Mouse (Mus musculus): Measurements from ENCODE around the gene Fbxo11. TPM values are rescaled to one million over a fixed set of nuclear protein-coding genes. Genes with fewer than 3 reads are reported as not detected.
A peak's percentile ranks its signal among the peaks of the same experiment; 100 is the strongest.

Gene Fbxo11
- 1.1 TPM in 2 replicates for polyA plus RNA-seq (2012; ENCODE audit: insufficient read depth, low replicate concordance)

- Histone ChIP-seq H3K4me1 (peaks cover 24% of the 10 kb centered on the region), H3K9me3 (peaks cover 1% of the 10 kb centered on the region; the same call in 1 of the 2 replicates), H3K4me3 (replicated peaks) (peak within 1 kb of the TSS; percentile 98), H3K27me3 (replicated peaks) (no peaks in the 10 kb centered on the region), H3K36me3 (replicated peaks; ENCODE audit: low read length) (peaks cover 6% of the 10 kb centered on the region)
- TF ChIP-seq FLI1 (IDR thresholded peaks at IDR 0.05; ENCODE audit: low read length) (no peak), GATA1 (IDR thresholded peaks at IDR 0.05; ENCODE audit: borderline replicate concordance, low read length) (no peak)
Observed at GRCm38 (mm10) chr17:88065031-88065800, at the start of gene Fbxo11. Fbxo11 (minus strand) TSS chr17:88065291.

- no peak for TF ChIP-seq FLI1 (IDR thresholded peaks at IDR 0.05; ENCODE audit: low read length)
- no peak for TF ChIP-seq GATA1 (IDR thresholded peaks at IDR 0.05; ENCODE audit: borderline replicate concordance, low read length)
- H3K36me3 ChIP-seq (replicated peaks; ENCODE audit: low read length) = no peaks in the 10 kb centered on the region
- peaks cover 6% of the 10 kb centered on the region for H3K9me3 ChIP-seq
- H3K4me3 ChIP-seq (replicated peaks) = no peak overlapping the region
- no peaks in the 10 kb centered on the region for H3K27me3 ChIP-seq (replicated peaks)
- H3K4me1 ChIP-seq = peaks cover 21% of the 10 kb centered on the region
Observed at GRCm38 (mm10) chr17:88113883-88114229, 48.8 kb upstream of the Fbxo11 start.

DNA sequence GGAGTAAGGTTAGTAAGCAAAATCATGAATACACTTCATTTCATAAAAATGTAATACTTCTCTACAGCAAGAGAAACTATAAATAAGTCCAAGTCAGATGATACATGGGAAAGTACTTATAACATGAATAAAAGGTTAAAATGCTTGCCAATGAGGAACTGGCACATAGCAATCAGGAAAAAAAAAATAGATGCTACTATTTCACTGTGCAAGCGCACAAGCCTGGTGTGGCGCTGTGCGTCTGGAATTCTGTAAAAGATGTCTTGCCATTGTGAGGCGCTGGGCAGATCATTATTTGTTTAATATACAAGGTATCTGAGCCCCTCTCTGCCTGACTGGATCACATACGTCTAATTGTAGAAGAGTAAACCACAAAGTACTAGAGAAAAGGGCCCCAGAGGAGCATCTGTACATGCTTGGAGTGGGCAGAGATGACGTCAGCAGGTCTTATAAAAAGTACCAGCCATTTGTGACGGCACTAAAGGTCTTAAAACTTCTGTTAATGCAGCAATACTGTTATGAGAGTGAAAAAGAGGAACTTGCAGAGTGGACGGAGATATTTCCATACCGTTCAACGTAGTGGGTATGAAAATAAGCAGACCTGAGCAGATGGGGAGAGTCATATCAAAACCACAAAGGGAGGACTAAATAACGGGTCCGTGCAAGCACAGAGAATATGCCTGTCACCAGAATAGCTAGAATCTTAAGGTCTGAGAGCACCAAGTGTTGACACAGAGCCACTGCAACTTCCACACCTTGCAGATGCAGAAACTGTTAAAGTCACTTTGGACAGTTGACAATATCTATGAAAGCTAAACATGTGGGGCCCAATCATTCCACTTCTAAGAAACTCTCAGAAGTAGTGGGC, 48.2 kb upstream of the Fbxo11 start:
- Histone ChIP-seq H3K4me1 (peaks cover 15% of the 10 kb centered on the region), H3K27me3 (replicated peaks) (no peaks in the 10 kb centered on the region), H3K4me3 (replicated peaks) (peak overlapping the region; percentile 8), H3K9me3 (peaks cover 6% of the 10 kb centered on the region), H3K36me3 (replicated peaks; ENCODE audit: low read length) (no peaks in the 10 kb centered on the region)
- no peak for TF ChIP-seq GATA1 (IDR thresholded peaks at IDR 0.05; ENCODE audit: borderline replicate concordance, low read length)
- TF ChIP-seq FLI1 (IDR thresholded peaks at IDR 0.05; ENCODE audit: low read length) = no peak

GRCm38 (mm10) chr17:88111865-88112645, 47.0 kb upstream of the Fbxo11 start:
- Histone ChIP-seq H3K4me3 (replicated peaks) (no peak overlapping the region), H3K27me3 (replicated peaks) (no peaks in the 10 kb centered on the region), H3K4me1 (peaks cover 13% of the 10 kb centered on the region), H3K9me3 (peaks cover 6% of the 10 kb centered on the region), H3K36me3 (replicated peaks; ENCODE audit: low read length) (no peaks in the 10 kb centered on the region)
- TF ChIP-seq GATA1 (IDR thresholded peaks at IDR 0.05; ENCODE audit: borderline replicate concordance, low read length) = no peak
- TF ChIP-seq FLI1 (IDR thresholded peaks at IDR 0.05; ENCODE audit: low read length) = no peak

DNA sequence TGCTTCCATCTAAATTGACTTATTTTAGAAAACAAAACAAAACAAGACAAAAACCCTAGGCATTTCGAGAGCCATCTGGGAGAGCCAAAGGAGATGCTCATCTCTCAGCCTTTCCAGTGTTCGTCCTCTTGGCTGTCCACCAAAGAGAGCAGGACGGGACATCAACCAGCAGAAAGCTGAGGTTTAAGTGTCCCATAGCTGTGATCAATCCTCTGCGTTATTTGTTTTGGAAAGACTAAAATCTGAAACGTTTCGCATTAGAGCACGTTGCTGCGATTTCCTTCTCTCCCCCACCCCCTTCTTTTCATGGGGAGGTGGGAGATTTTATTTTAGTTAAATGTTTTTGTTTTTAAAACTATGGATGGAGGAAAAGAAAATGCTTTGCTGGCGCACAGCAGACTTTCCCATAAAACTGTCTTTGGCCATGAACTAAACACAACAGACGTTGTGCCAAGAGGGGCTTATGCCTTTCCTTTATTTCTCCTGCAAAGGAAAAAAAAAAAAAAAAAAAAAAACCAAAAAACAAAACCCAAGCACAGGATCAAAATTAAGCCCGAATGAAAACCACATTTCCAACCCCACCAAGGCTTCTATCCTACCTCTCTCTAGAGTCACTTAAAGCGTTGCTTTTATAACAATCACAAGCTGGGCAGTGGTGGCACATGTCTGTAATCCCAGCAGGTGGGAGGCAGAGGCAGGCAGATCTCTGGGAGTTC, 46.1 kb upstream of the Fbxo11 start:
- Histone ChIP-seq H3K9me3 (peaks cover 6% of the 10 kb centered on the region), H3K4me1 (peaks cover 13% of the 10 kb centered on the region), H3K36me3 (replicated peaks; ENCODE audit: low read length) (no peaks in the 10 kb centered on the region), H3K27me3 (replicated peaks) (no peaks in the 10 kb centered on the region), H3K4me3 (replicated peaks) (no peak overlapping the region)
- no peak for TF ChIP-seq GATA1 (IDR thresholded peaks at IDR 0.05; ENCODE audit: borderline replicate concordance, low read length)
- TF ChIP-seq FLI1 (IDR thresholded peaks at IDR 0.05; ENCODE audit: low read length) = no peak

DNA sequence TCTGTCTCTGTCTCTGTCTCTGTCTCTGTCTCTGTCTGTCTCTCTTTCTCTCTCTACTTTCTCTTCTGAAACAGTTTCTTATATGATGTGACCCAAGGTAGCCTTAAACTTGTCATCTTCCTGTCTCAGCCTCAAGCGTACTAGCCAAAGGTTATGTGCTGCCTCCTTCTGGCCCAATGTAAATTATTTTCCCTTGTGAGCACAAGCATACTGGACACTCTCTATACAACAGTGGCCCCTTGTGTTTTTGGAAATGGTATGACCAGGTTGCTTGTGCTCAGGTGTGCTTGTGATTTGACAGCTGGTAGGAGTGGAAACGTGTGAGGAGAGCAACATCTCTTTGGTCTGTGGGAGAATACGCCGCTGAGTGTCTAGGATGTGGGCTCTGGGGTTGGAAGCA, 42.6 kb upstream of the Fbxo11 start:
- no peaks in the 10 kb centered on the region for H3K36me3 ChIP-seq (replicated peaks; ENCODE audit: low read length)

DNA sequence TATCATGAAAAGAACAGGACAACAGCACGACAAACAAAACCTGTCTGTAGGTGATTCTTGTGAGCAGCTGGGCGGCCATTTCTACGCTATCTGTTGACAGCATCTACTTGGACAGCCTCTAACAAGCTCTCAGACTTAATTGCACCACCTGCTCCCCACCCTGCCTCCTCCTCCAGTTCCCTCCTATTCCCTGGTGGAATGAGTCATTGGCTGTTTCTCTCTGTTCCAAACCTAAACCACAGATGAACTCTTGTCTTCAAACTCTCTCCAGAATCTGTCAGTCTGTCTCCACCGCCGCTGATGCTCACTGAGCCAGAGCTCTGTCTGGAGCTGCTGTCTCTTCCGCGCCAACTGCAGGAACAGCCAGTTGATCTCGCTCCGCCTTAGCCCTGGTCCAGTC, 41.3 kb upstream of the Fbxo11 start:
- H3K4me3 ChIP-seq (replicated peaks) = no peak overlapping the region
- H3K27me3 ChIP-seq (replicated peaks) = no peaks in the 10 kb centered on the region
- peaks cover 6% of the 10 kb centered on the region for H3K9me3 ChIP-seq
- TF ChIP-seq FLI1 (IDR thresholded peaks at IDR 0.05; ENCODE audit: low read length) = no peak
- TF ChIP-seq GATA1 (IDR thresholded peaks at IDR 0.05; ENCODE audit: borderline replicate concordance, low read length) = no peak
- no peaks in the 10 kb centered on the region for H3K36me3 ChIP-seq (replicated peaks; ENCODE audit: low read length)
- no peaks in the 10 kb centered on the region for H3K4me1 ChIP-seq

More for the DNA sequence above, 42.6 kb upstream of the Fbxo11 start:
- H3K4me1 ChIP-seq = peaks cover 5% of the 10 kb centered on the region
- H3K9me3 ChIP-seq = peaks cover 6% of the 10 kb centered on the region
- H3K4me3 ChIP-seq (replicated peaks) = no peak overlapping the region
- no peaks in the 10 kb centered on the region for H3K27me3 ChIP-seq (replicated peaks)
- TF ChIP-seq FLI1 (IDR thresholded peaks at IDR 0.05; ENCODE audit: low read length) = no peak

- no peaks in the 10 kb centered on the region for H3K4me1 ChIP-seq
- H3K36me3 ChIP-seq (replicated peaks; ENCODE audit: low read length) = no peaks in the 10 kb centered on the region
- no peak overlapping the region for H3K4me3 ChIP-seq (replicated peaks)
- H3K9me3 ChIP-seq = no peaks in the 10 kb centered on the region
- H3K27me3 ChIP-seq (replicated peaks) = no peaks in the 10 kb centered on the region
- no peak for TF ChIP-seq FLI1 (IDR thresholded peaks at IDR 0.05; ENCODE audit: low read length)
- no peak for TF ChIP-seq GATA1 (IDR thresholded peaks at IDR 0.05; ENCODE audit: borderline replicate concordance, low read length)
Observed at GRCm38 (mm10) chr17:88102597-88102996, 37.5 kb upstream of the Fbxo11 start.
